Mouse (Mus musculus): ENCODE results near the gene Lgmn. TPM values are rescaled to one million over a fixed set of nuclear protein-coding genes. Genes with fewer than 3 reads are reported as not detected.

Gene Lgmn
- polyA plus RNA-seq, 1 experiment from 2014 or later = 65.5 TPM

GRCm38 (mm10) chr12:102429656-102430055 is 10.0 kb downstream of the Lgmn start:
- no peak overlapping the region for H3K4me2 ChIP-seq (ENCODE audit: low read depth, low read length)
- 89% methylated on average over 5 of the region's 5 CpGs for WGBS
- H3K27me3 ChIP-seq (ENCODE audit: control insufficient read depth, insufficient read depth, low read length) = no peaks in the 10 kb centered on the region
- no peak overlapping the region for H3K27ac ChIP-seq (replicated peaks; ENCODE audit: low read depth, low read length)
- no peaks in the 10 kb centered on the region for H3K4me1 ChIP-seq (ENCODE audit: control insufficient read depth, insufficient read depth, low read length)
- no peaks in the 10 kb centered on the region for H3K36me3 ChIP-seq (replicated peaks; ENCODE audit: control insufficient read depth, insufficient read depth, low read depth, low read length)
- H3K9ac ChIP-seq (replicated peaks; ENCODE audit: low read length) = no peak overlapping the region
- no peaks in the 10 kb centered on the region for H3K9me3 ChIP-seq (replicated peaks; ENCODE audit: control insufficient read depth, low read length)
- no peak for ATAC-seq (replicated peaks; ENCODE audit: insufficient number of reproducible peaks, low FRiP score, low TSS enrichment, low read depth)
- DNase-seq (ENCODE audit: low spot score) = no peak
- H3K4me3 ChIP-seq (ENCODE audit: low read depth, low read length) = no peak overlapping the region

GRCm38 (mm10) chr12:102426285-102426684 is 13.3 kb downstream of the Lgmn start:
- H3K4me1 ChIP-seq (ENCODE audit: control insufficient read depth, insufficient read depth, low read length) = no peaks in the 10 kb centered on the region
- H3K27ac ChIP-seq (replicated peaks; ENCODE audit: low read depth, low read length) = no peak overlapping the region
- ATAC-seq (replicated peaks; ENCODE audit: insufficient number of reproducible peaks, low FRiP score, low TSS enrichment, low read depth) = no peak
- DNase-seq (ENCODE audit: low spot score) = no peak
- no peak overlapping the region for H3K4me2 ChIP-seq (ENCODE audit: low read depth, low read length)
- H3K27me3 ChIP-seq (ENCODE audit: control insufficient read depth, insufficient read depth, low read length) = no peaks in the 10 kb centered on the region
- H3K36me3 ChIP-seq (replicated peaks; ENCODE audit: control insufficient read depth, insufficient read depth, low read depth, low read length) = no peaks in the 10 kb centered on the region
- 93% methylated on average over 7 of the region's 7 CpGs for WGBS
- no peak overlapping the region for H3K9ac ChIP-seq (replicated peaks; ENCODE audit: low read length)
- H3K9me3 ChIP-seq (replicated peaks; ENCODE audit: control insufficient read depth, low read length) = no peaks in the 10 kb centered on the region
- H3K4me3 ChIP-seq (ENCODE audit: low read depth, low read length) = no peak overlapping the region

- DNase-seq (ENCODE audit: low spot score) (peak; percentile 28), ATAC-seq (replicated peaks; ENCODE audit: insufficient number of reproducible peaks, low FRiP score, low TSS enrichment, low read depth) (0 out of 2 replicates have a peak, but pooled peaks have one; percentile 72)
- Histone ChIP-seq H3K36me3 (replicated peaks; ENCODE audit: control insufficient read depth, insufficient read depth, low read depth, low read length) (no peaks in the 10 kb centered on the region), H3K9ac (replicated peaks; ENCODE audit: low read length) (no peak overlapping the region), H3K4me3 (ENCODE audit: low read depth, low read length) (no peak overlapping the region), H3K9me3 (replicated peaks; ENCODE audit: control insufficient read depth, low read length) (no peaks in the 10 kb centered on the region), H3K27me3 (ENCODE audit: control insufficient read depth, insufficient read depth, low read length) (no peaks in the 10 kb centered on the region), H3K4me1 (ENCODE audit: control insufficient read depth, insufficient read depth, low read length) (no peaks in the 10 kb centered on the region), H3K4me2 (ENCODE audit: low read depth, low read length) (no peak overlapping the region), H3K27ac (replicated peaks; ENCODE audit: low read depth, low read length) (no peak overlapping the region)
- 72% methylated on average over 4 of the region's 4 CpGs for WGBS
These were observed 14.5 kb downstream of the Lgmn start for GRCm38 (mm10) chr12:102425048-102425578.

GRCm38 (mm10) chr12:102424456-102424855 is 15.2 kb downstream of the Lgmn start:
- 75% methylated on average over 2 of the region's 2 CpGs for WGBS
- DNase-seq (ENCODE audit: low spot score) (no peak), ATAC-seq (replicated peaks; ENCODE audit: insufficient number of reproducible peaks, low FRiP score, low TSS enrichment, low read depth) (no peak)
- Histone ChIP-seq H3K4me2 (ENCODE audit: low read depth, low read length) (no peak overlapping the region), H3K9me3 (replicated peaks; ENCODE audit: control insufficient read depth, low read length) (no peaks in the 10 kb centered on the region), H3K27ac (replicated peaks; ENCODE audit: low read depth, low read length) (no peak overlapping the region), H3K27me3 (ENCODE audit: control insufficient read depth, insufficient read depth, low read length) (no peaks in the 10 kb centered on the region), H3K4me3 (ENCODE audit: low read depth, low read length) (no peak overlapping the region), H3K4me1 (ENCODE audit: control insufficient read depth, insufficient read depth, low read length) (no peaks in the 10 kb centered on the region), H3K36me3 (replicated peaks; ENCODE audit: control insufficient read depth, insufficient read depth, low read depth, low read length) (no peaks in the 10 kb centered on the region), H3K9ac (replicated peaks; ENCODE audit: low read length) (no peak overlapping the region)

GRCm38 (mm10) chr12:102423625-102424024 is 16.0 kb downstream of the Lgmn start:
- H3K27ac ChIP-seq (replicated peaks; ENCODE audit: low read depth, low read length) = no peak overlapping the region
- no peak for ATAC-seq (replicated peaks; ENCODE audit: insufficient number of reproducible peaks, low FRiP score, low TSS enrichment, low read depth)
- H3K36me3 ChIP-seq (replicated peaks; ENCODE audit: control insufficient read depth, insufficient read depth, low read depth, low read length) = no peaks in the 10 kb centered on the region
- no peaks in the 10 kb centered on the region for H3K27me3 ChIP-seq (ENCODE audit: control insufficient read depth, insufficient read depth, low read length)
- H3K9me3 ChIP-seq (replicated peaks; ENCODE audit: control insufficient read depth, low read length) = no peaks in the 10 kb centered on the region
- no peak overlapping the region for H3K4me3 ChIP-seq (ENCODE audit: low read depth, low read length)
- DNase-seq (ENCODE audit: low spot score) = no peak
- H3K4me1 ChIP-seq (ENCODE audit: control insufficient read depth, insufficient read depth, low read length) = no peaks in the 10 kb centered on the region
- no peak overlapping the region for H3K9ac ChIP-seq (replicated peaks; ENCODE audit: low read length)
- 91% methylated on average over 8 of the region's 8 CpGs for WGBS
- H3K4me2 ChIP-seq (ENCODE audit: low read depth, low read length) = no peak overlapping the region

GRCm38 (mm10) chr12:102422623-102423320 is 16.8 kb downstream of the Lgmn start:
- Histone ChIP-seq H3K4me2 (ENCODE audit: low read depth, low read length) (no peak overlapping the region), H3K9me3 (replicated peaks; ENCODE audit: control insufficient read depth, low read length) (no peaks in the 10 kb centered on the region), H3K27ac (replicated peaks; ENCODE audit: low read depth, low read length) (no peak overlapping the region), H3K4me3 (ENCODE audit: low read depth, low read length) (no peak overlapping the region), H3K9ac (replicated peaks; ENCODE audit: low read length) (no peak overlapping the region), H3K27me3 (ENCODE audit: control insufficient read depth, insufficient read depth, low read length) (no peaks in the 10 kb centered on the region), H3K36me3 (replicated peaks; ENCODE audit: control insufficient read depth, insufficient read depth, low read depth, low read length) (no peaks in the 10 kb centered on the region), H3K4me1 (ENCODE audit: control insufficient read depth, insufficient read depth, low read length) (no peaks in the 10 kb centered on the region)
- 89% methylated on average over 11 of the region's 11 CpGs for WGBS
- no peak for DNase-seq (ENCODE audit: low spot score)
- no peak for ATAC-seq (replicated peaks; ENCODE audit: insufficient number of reproducible peaks, low FRiP score, low TSS enrichment, low read depth)

- Histone ChIP-seq H3K9me3 (replicated peaks; ENCODE audit: control insufficient read depth, low read length) (no peaks in the 10 kb centered on the region), H3K27me3 (ENCODE audit: control insufficient read depth, insufficient read depth, low read length) (no peaks in the 10 kb centered on the region), H3K4me1 (ENCODE audit: control insufficient read depth, insufficient read depth, low read length) (no peaks in the 10 kb centered on the region), H3K4me2 (ENCODE audit: low read depth, low read length) (no peak overlapping the region), H3K27ac (replicated peaks; ENCODE audit: low read depth, low read length) (no peak overlapping the region), H3K4me3 (ENCODE audit: low read depth, low read length) (no peak overlapping the region), H3K9ac (replicated peaks; ENCODE audit: low read length) (no peak overlapping the region), H3K36me3 (replicated peaks; ENCODE audit: control insufficient read depth, insufficient read depth, low read depth, low read length) (no peaks in the 10 kb centered on the region)
- ATAC-seq (replicated peaks; ENCODE audit: insufficient number of reproducible peaks, low FRiP score, low TSS enrichment, low read depth) = no peak
- 79% methylated on average over 6 of the region's 6 CpGs for WGBS
- DNase-seq (ENCODE audit: low spot score) = no peak
These were observed 17.5 kb downstream of the Lgmn start for GRCm38 (mm10) chr12:102422065-102422464.

GRCm38 (mm10) chr12:102420168-102420890 is 19.3 kb downstream of the Lgmn start:
- no peaks in the 10 kb centered on the region for H3K36me3 ChIP-seq (replicated peaks; ENCODE audit: control insufficient read depth, insufficient read depth, low read depth, low read length)
- no peak overlapping the region for H3K4me2 ChIP-seq (ENCODE audit: low read depth, low read length)
- DNase-seq (ENCODE audit: low spot score) (no peak), ATAC-seq (replicated peaks; ENCODE audit: insufficient number of reproducible peaks, low FRiP score, low TSS enrichment, low read depth) (no peak)
- no peaks in the 10 kb centered on the region for H3K9me3 ChIP-seq (replicated peaks; ENCODE audit: control insufficient read depth, low read length)
- no peak overlapping the region for H3K27ac ChIP-seq (replicated peaks; ENCODE audit: low read depth, low read length)
- H3K4me1 ChIP-seq (ENCODE audit: control insufficient read depth, insufficient read depth, low read length) = no peaks in the 10 kb centered on the region
- no peak overlapping the region for H3K4me3 ChIP-seq (ENCODE audit: low read depth, low read length)
- no peaks in the 10 kb centered on the region for H3K27me3 ChIP-seq (ENCODE audit: control insufficient read depth, insufficient read depth, low read length)
- no peak overlapping the region for H3K9ac ChIP-seq (replicated peaks; ENCODE audit: low read length)
- WGBS = 90% methylated on average over 10 of the region's 10 CpGs
